Mouse (Mus musculus) mesoderm, embryonic 11.5 days (tissue): ENCODE measurements around the gene Rab8a.
"Not testable (repeated sequence)": the region's sequence is repeated elsewhere in the genome, so short reads cannot be mapped to it uniquely, and the experiment has no call there.

Experiments used
- DNase-seq: peaks from one replicate; pipeline ENCODE4 v3.0.0-alpha.2; 2012; ENCODE audit warnings: low read depth, low spot score

Gene Rab8a

DNA sequence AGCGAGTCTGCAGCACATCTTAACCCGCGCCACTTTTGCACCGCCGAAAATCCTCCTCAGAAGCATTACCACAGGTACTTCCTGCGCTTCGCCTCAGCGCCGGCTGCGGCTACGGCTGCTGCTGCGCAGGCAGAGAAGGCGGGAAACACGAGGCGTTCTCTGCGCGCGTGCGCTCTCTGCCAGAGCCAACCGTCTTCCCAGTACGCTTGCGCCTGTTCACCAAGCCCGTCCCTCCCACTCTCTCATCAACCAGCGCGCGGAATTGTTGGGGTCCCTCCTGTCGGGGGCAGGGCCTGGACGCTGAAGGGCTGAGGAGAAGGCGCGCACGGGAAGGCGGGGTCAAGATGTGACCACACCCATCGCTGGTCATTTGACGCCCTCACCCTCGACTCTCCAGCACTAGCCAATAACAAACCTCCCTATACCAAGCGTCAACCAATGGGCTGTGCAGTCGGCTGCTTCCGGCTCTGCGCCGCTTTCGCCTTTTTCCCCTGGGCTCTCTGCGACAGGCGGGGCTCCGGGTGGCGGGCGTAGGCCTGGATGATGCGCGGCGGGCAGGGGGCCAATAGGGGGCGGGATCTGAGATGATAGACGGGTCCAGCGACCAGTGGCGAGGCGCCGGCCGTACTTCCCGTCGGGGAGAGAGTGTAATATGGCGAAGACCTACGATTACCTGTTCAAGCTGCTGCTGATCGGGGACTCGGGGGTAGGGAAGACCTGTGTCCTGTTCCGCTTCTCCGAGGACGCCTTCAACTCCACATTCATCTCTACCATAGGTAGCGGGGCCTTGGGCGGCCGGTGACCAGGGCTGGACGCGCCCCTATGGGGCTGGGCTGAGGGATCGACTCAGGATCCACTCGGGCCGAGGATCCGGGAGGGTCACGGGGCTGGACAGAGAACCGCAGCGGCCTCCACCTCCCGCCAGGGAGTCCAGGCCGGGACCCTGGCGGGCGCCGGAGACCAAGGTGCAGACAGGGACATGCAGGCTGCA is at the start of gene Rab8a:
TSS of gene Rab8a (plus strand) at position 494 of the 991 bp plus-strand sequence.
- peak; percentile 99 for DNase-seq

DNA sequence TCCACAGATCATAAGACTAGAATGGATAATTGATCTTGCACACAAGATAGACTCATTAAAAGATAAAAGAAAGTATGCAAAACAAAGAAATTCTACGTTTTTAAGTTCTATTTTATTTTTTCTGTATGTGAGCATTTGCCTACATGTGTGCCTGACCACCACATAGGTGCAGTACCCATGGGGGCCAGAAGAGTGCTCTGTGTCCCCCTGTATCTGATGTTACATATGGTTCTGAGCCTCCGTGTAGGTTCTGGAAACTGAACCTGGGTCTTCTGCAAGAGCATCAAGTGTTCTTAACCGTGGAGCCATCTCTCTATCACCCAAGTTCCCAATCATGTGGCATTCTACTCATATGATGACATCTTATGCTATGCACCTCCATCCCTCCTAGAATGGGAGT is 48.5 kb upstream of the Rab8a start:
- DNase-seq, result no peak

DNA sequence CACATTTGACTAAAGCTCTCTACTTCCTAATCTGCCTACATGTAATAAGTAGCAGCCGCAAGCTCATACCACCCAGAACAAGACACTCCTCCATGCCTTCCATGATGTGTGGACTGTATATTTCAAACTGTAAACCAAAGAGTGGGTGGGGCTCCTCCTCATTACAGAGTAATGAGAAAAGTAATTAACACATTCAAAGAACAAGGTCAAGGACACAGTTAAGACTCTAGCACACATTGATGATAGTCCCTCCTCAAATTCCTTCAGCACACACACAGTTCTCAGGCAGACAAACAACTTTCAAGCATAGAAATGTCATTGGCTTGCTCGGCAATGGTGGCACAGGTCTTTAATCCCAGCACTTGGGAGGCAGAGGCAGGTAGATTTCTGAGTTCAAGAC is 45.8 kb upstream of the Rab8a start:
- no peak for DNase-seq

DNA sequence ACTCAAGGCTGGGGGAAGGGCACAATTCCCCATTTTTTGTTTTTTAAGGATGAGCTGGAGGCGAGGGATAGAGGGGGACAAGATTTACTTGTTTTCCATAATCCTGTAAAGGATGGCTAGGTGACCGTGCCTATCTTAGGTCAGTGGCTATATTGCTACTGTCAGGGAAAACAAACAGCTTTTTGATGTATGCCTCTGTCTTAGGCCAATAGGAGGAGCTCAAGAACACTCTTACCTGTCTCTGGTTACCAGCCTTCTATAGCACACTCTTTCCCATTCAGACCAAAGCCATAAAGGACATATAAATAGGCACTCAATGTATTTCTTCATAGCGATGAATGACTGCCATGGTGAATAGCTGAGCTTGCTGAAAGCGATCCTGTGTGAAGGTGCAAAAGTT is 42.4 kb upstream of the Rab8a start:
- DNase-seq, result no peak

DNA sequence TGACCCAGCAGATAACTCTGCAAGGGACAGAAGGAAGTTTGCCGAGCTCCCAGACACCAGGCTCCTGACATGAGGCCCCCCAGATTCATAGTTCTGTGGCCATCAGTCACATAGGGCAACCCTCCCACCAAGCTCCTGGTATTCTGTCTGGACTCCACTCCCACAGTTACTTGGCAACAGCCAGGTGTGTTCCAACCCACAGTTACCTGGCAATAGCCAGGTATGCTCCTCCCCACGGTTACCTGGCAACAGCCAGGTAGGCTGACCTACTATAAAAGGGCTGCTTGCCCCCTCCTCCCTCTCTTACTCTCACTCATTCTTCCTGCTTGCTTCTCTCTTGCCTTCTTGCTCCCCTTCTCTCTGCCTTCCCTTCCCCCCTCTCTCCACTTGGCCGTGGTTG is 39.5 kb upstream of the Rab8a start:
- DNase-seq, result not testable (repeated sequence)

DNA sequence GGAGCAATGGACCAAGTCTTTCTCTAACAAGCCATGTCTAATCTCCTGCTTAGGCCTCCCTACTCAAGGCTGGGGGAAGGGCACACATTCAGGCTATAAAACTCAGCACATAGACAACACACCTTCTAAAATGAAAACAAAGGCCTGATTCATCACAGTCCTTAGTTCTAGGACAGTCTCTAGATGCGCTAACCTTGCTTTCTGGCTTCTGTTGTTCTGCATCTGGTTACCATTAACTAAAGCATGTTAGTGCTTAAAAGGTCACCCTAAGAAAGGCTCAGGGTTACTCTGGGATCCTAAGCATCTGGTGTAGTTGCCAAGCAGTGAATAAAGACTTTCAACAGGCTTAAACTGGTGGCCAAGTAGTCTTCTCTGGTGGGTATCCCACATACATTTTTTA is 39.0 kb upstream of the Rab8a start:
- DNase-seq, result no peak

DNA sequence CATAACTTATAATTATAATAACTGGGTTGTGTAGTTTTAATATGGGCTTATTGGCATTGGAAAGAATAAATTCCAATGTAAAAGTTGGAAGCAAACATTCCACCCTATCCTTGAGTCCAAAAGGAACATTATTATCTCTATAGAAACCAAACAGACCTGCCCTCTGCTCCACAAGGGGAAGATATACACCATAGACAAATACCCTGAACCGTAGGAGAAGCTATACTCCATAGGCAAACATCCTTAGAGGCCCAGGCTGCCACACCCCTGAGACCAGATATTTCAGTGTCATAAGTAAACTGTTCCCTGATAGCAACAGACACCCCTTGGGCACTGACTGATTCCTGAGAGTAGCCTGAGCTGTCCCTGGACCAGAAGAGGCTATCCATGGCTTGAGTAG is 33.2 kb upstream of the Rab8a start:
- no peak for DNase-seq

DNA sequence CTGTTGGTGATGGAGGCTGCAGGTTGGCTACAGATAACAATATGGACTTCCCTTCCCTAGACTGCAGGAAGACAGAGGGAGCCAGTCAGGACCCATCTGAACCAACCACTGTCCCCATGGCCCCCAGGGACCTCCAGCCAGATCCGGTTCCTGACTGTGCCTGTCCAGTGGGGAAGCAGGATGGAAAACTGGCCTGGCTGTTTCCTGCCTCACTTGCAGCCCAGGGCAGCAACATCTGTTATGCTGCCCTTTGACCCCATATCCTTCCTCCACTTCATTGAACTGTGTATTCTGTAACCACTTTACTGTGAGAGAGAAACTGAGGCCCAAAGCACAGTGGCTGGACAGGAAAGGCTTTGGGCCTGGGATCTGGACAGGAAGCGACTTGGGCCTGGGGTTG is 29.7 kb upstream of the Rab8a start:
- DNase-seq, result peak; percentile 49

DNA sequence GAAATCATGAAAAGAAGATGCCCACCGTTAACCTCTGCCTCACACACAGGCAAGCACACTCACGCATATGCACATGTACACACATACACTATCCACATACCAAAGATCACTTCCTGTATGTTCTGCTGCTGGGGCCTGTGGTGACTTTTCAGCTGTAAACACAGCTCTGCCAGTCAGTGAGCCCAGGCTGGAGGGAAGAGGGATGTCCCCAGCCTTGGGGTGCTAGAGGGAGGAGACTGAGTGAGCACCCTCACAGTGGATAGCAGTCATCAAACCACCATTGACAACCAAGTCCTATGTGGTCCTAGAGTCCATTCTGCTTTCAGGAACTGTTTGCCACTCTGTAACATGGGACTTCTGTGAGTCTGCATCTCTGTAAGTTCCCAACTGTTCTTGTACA is 29.1 kb upstream of the Rab8a start:
- DNase-seq, result no peak

DNA sequence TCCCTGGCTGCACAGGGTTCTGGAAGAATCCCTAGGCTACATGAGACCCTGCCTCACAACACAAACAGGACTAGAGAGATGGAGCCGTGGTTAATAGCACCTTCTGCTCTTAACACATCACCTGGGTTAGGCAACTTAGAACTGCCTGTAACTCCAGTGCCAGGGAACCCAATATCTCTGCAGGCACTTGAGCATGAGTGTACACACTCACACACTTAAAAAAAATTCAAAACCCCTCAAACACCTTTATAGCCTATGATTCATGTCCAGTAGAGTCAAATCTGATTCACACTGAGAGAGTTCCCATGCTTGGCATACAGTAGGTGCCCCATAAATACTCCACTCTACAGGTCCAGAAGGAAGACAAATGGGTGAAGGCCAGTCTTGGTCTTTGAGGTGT is 28.6 kb upstream of the Rab8a start:
- DNase-seq, result no peak

DNA sequence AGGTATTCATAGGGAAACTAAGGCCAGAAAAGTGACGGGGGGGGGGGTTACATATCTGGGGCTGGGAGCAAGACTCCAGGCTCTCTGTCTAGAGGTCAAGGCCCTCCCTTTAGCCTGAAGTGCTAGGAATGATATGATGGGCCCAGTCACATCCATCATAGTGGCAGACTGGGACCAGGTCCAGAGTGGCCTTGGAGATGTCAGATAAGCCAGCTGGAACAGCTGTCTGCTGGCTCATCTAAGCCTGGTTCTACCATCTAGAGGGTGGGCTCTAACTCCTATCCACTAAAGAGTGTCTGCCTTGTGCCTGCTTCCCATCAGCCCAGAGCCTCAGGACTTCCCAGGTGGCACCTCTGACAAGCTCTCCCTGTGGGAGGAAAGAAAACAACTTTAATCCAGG is 28.1 kb upstream of the Rab8a start:
- DNase-seq, result no peak

DNA sequence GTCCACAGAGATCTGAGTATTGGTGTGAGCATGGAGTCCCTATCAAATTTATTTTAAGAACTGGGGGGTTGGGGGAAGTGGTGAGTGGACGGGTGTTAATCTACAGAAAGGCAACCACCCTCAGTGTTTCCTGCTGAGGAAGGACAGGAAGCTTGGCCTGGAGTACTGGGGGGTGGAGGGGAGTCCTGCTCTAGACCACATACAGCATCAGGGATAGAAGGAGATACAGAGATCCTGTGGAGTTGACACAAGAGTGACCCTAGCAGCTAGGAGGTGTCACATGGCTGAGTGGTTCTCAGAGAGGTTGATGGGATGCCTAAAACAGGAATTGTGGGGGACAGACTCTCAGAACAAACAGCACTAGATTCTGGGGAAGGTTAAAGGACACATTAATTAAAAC is 27.5 kb upstream of the Rab8a start:
- DNase-seq, result no peak

DNA sequence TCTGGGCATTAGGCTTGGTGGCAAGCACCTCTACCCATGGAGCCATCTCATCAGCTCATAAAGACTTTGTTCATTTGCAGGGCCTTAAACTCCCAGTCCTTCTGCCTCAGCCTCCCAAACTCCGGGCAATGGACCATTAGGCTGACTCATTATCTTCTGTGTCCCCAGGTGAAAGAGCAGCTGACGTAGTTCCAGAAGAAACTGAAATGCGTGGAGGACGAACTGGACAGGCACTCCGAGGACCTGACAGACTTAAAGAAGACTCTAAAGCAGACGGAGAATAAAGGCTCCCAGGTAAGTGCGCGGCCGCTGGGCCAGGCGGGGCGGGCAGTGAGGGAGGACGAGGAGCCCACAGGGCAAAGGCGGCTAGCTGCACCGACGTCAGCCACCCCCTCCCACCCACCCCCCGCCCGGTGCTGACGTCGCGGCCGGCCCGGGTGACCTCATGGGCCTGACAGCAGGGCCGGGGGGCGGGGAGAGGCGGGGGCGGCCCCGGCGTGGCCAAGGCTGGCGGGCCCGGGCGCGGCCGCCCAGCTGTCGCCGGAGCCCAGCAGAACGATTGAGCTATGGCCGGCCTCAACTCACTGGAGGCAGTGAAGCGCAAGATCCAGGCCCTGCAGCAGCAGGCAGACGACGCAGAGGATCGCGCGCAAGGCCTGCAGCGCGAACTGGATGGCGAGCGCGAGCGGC is 26.1 kb upstream of the Rab8a start, which contains the start of gene Tpm4:
TSS of gene Tpm4 (plus strand) at position 220 of the 690 bp plus-strand sequence.
- peak; percentile 81 for DNase-seq

DNA sequence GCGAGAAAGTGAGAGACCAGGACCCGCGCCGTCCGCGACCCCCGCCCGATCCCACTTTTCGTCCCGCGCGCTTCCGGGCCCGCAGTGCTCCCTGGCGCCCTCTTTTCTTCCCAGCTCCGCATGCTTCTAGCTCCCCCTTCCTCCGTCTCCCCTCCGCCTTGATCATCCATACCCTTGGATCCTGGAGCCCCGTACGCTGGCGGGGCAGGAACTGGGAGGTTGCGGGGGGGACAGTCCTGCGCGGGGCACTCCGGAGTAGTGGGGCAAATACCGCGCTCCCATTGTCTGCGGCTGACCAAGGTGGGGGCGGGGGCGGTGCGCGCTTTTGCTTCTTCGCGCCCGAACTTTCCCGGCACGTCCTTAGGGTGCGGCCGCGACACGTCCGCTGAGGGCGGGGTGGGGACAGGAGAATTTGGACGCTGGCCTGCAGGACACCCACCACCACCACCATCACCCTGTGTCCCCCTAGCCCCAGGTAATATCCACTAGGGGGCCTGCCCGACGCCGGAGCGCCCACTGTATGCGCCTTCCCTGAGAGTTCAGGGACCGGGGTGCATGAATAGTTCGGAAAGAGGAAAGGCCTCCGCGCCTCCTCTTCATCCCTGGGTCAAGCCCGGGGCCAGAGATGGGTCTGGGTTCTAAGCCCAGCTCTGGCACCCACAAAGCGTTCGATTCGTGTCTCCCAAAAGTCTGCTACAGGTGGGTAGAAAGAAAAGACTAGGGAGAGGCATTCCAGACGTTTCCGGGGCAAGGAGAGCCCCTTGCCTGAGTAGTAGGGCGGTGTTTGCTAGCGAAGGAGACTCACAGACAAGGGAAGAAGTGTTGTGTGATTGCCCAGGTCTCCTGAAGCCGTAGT is 25.3 kb upstream of the Rab8a start:
- DNase-seq, result peak; percentile 54

DNA sequence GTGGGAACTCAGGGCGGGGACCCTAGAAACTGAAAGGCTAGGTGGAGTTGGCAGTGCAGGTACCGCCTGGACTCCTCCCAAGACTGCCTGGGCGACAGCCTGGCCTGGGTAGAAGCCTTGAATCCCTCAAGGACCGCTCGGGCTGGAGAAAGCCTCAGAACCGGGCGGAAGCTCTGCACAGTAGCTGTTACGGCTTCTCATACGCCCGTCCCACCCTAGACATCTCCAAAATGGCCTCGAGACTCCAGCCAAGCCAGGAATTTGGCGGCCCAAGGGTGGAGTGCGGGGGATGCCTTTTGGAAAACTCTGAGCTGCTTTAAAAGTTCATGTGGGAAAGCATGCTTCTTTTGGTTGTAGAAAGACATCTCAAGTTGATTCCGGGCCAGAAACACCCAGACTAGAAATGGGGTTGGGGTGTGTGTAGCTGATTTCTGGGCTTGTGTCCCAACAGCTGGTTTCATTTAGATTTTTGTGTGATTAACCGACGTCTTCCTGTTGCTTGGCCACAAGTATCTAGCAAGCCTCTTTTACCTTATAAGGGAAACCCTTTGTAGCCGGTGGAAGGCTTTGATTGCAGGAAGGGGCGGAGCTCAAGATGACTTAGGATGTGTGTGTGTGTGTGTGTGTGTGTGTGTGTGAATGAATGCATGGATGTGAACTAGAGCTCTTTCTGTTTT is 24.6 kb upstream of the Rab8a start:
- peak; percentile 78 for DNase-seq

DNA sequence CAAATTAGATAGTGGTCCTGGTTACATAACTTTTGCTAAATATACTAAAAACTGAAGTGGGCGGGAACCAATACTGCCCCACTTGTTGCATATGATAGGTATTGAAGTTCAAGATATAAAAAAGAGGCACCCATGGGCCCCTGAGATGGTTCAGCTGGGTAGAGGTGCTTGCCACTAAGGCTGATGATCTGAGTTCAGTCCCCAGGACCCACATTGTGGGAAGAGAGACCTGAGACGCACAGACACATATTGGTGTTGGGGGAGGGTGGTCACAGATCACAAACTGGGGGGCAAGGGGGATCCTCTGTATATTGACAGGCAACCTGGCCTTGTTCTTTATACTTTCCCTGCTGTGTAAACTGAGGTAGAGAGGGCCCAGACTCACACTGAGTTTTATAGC is 23.6 kb upstream of the Rab8a start:
- no peak for DNase-seq

DNA sequence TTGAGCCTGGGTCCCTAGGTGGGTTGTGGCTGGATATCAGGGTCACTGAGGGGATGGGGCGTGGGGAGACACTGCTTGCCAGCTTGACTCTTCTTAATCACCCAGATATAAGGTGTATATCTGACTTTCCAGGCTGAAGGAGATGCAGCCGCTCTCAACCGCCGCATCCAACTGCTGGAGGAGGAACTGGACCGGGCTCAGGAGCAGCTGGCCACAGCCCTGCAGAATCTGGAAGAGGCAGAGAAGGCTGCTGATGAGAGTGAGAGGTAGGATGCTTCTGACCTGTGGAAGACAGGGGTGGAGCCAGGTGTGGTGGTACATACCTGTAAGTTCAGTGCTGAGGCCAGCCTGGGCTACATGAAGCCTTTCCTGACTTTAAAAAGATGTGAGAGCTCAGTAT is 22.5 kb upstream of the Rab8a start:
- no peak for DNase-seq

DNA sequence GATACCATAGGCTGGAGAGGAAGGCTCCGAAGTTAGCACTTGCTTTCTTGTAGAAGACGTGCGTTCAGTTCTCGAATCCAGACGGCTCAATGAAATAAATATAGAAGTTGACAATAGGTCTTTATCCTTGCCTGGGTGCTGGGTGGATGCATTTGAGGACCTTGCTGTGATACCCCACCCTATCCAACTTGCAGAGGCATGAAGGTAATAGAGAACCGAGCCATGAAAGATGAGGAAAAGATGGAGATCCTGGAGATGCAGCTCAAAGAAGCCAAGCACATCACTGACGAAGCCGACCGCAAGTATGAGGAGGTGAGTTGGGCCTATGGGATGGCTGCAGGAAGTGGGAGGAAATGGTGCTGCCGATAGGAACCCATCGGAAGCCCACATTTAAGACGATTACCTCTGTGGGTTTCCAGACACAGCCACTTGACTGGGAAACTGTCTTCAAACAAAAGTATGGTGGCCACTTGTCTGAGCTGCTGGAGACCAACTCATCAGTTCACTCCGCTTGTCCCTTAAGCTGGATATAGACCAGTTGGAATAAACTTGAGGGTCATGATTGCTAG is 17.7 kb upstream of the Rab8a start:
- DNase-seq, result no peak

DNA sequence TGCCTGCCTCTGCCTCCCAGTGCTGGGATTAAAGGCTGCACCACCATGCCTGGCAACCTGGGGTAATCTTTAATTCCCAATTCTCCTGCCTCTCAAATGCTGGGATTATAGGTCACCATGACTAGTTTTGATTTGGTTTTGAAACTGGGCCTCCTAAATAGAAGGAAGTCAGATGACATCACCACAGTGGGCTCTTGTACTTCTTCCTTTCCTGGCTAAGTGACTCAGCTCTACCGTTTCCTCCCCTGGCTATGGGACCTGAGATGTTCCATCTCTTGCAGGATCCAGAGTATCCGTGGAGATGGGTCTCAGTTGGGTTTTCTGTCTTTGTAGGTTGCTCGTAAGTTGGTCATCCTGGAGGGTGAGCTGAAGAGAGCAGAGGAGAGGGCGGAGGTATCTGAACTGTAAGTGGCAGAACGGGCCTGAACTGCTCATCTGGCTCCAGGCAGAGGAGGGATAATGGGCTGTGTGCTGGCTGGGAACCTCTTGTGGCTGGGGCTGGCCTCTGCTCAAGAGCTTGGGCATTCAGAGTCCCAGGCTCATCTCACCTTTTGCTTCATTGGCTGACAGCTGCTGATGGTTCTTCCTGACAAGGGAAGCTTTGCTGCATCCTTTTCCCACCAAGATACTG is 16.5 kb upstream of the Rab8a start:
- no peak for DNase-seq

DNA sequence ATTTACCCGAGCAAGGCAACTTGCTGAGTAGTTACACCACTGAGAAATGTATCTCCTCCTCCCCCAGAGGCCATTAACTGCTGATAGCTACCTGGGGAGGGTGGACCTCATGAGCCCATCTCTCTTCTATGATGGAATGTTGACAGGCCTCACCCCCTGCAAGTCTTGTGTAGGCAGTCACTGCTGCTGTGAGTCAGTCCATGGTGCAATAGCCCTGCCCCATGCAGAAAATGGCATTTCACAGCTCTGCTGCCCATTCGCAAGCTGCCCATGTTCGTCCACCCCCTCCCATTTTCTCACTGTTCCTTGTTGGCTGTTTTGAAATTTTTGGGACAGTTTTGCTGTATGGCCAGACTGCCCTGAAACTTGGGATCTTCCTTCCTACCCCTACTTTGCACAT is 15.5 kb upstream of the Rab8a start:
- DNase-seq, result no peak

DNA sequence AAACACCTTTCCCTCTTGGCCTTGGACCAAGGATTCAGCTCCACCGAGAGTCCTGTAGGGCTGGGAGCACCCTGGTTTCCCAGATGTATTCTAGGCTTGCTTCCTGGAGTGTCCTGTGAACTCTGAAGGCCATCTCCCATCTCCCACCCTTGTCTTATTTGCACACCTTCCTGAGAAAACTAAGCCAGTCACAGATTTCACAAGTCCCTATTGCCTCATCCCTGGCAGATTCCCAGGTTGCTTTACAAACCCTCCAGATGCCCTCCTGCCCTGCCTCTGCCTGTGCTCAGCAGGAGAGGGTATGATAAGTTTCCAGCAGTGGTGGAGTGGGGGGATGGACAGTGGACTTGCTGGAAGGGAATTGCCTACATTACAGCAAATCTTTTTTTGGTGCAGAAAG is 14.9 kb upstream of the Rab8a start:
- no peak for DNase-seq
